Mouse (Mus musculus) adrenal gland, postnatal 25 days (tissue): Measurements from ENCODE around the gene 1700013F07Rik. TPM values are rescaled to one million over a fixed set of nuclear protein-coding genes. Genes with fewer than 3 reads are reported as not detected.
"Not testable (repeated sequence)": the region's sequence is repeated elsewhere in the genome, so short reads cannot be mapped to it uniquely, and the experiment has no call there.

Experiments
- DNase-seq: peaks from one replicate; pipeline ENCODE4 v3.0.0; 2021; ENCODE audit warnings: mixed read lengths
- total RNA-seq: library from RNA; stranded (reverse); gene quantifications from 2 replicates; pipeline ENCODE4 v1.2.3, GENCODE M21; 2021

The 1700013F07Rik gene
- total RNA-seq, 1 experiment from 2014 or later, result not detected

DNA sequence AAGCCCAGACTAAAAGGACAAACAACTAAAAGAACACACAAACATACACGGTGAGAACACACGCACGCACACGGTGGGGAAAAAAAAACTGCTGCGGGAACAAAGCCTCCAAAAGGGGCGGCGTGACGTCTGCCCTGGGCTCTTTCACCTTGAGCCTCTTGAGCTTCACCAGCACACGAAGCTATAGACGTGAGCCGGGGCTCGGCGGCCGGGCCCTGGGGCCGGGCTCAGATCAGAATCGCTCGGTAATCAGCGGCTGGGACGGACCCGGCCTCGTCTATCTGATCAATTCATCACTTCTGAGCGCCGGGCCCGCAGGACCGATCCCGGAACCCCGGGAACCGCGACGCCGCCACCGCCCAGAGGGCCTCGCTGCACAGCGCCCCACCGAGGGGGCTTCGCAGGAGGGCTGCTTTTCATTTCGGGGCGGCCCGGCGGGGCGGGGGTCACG, 20.2 kb downstream of the 1700013F07Rik start:
- DNase-seq, result peak; percentile 48

- peak; percentile 89 for DNase-seq
These were observed 20.8 kb downstream of the 1700013F07Rik start for GRCm38 (mm10) chr3:108554587-108555312.

- DNase-seq, result no peak
These were observed 23.9 kb downstream of the 1700013F07Rik start for GRCm38 (mm10) chr3:108557888-108558287.

DNA sequence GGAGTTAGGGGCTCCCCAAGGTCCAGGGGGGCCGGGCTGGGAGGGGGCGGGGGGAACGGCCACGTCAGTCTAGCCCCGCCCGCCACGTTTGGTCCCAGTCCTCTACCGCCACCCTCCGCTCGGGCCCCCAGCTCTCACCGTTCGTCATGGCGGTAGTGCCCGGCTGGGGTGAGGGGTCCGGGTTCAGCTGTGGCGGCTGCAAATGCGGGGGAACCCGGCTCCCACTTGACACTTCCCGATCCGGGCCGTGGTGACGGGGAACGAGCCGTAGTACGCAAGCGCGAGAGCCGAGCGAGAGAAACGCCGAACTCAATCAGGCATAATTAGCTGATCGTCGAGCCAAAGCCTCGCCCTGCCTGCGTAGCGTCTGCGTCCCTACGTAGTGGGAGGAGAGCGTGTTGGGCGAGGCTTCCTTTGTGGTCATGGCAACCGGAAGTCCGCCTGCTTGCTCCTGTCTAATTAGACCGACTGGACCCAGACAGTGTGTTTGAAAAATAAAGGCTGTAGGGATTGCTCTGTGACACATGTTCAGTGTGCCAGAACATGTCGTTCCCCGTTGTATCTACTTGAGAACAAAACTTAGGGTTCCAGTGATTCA, 28.3 kb downstream of the 1700013F07Rik start, which contains the start of gene Tmem167b:
TSS of gene Tmem167b (minus strand) at position 334 of the 598 bp plus-strand sequence.
- peak; percentile 91 for DNase-seq

DNA sequence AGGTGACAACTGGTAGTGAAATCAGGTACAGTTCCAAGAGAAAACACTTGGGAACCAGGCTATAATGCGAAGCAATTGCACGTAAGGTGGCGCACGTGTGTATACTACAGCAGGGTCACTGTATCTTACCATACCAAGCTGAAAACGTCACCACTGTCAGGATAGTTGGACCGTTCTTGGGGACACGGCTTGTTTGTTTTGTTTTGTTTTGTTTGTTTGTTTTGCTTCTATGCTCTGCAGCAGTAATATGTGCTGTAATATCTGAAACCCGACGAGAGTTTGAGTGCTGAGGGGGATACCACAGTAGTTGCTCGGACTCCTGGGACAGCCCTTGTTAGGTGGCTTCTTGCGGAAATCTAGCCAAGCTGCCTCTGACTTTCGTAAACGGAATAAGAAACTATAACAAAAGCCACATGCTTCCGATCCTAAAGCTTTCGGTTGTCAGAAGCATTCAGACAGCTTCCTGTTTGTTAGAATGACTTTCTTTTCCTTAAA, 28.9 kb downstream of the 1700013F07Rik start:
- DNase-seq, result no peak

GRCm38 (mm10) chr3:108563309-108563708, 29.4 kb downstream of the 1700013F07Rik start:
- DNase-seq, result peak; percentile 77

- no peak for DNase-seq
These were observed 34.3 kb downstream of the 1700013F07Rik start for GRCm38 (mm10) chr3:108567990-108568877.

DNA sequence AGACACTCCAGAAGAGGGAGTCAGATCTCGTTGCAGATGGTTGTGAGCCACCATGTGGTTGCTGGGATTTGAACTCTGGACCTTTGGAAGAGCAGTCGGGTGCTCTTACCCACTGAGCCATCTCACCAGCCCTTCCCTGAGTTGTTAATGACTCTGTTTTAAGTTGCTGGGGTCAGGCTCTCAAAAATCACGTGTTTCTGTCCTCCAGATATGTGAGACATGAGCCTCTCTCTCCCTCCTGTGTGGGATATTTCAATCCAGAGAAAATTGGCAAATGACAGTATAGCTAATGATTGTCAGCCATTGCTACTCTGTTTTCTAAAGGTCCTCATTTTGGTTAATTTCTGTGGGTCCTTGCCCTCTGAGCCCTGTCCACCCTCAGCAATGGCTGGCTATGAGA, 35.7 kb downstream of the 1700013F07Rik start:
- DNase-seq, result not testable (repeated sequence)

GRCm38 (mm10) chr3:108570813-108571212, 36.9 kb downstream of the 1700013F07Rik start:
- DNase-seq, result no peak

DNA sequence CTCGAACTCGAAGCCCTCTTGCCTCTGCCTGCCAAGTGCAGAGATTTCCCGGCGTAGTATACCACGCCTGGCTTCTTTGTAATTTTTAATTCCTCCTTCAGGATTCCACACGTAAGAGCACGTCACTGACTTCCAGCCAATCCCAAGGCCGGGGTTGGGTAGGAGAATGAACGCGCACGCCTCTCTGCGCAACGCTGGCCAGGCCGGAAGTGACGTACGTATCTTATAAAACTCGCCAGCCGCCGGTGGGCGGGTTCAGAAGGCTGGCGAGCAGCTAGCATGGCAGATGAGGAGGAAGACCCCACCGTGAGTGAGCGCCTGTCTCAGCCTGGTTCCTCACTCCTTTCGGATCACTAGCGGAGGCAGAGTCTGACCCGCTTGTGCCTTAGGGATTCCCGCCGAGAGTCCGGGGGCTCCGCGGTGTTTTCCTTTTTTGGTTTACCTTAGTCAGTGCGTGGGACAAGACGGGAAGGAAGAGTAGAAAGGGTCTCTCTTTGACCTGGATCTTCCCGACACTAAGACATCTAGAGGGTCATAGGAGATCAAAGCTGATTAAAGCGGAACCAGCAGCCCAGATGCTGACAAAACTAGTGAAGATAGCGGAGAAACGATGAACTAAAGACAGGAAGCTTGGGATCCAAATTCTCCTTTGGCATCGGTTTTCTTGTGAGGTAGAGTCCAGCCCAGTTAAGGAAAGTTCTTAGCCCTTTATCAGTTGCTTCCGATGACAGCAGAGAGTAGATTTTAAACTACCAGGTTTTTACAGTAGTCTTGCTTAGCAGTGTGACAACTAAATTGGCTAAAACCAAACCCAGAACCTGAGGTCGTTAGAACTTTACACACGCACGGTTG, 37.7 kb downstream of the 1700013F07Rik start, which contains the start of gene Taf13:
TSS of gene Taf13 (plus strand) at position 256 of the 852 bp plus-strand sequence.
- DNase-seq, result peak; percentile 96

- DNase-seq, result no peak
These were observed 38.5 kb downstream of the 1700013F07Rik start for GRCm38 (mm10) chr3:108572309-108573010.

DNA sequence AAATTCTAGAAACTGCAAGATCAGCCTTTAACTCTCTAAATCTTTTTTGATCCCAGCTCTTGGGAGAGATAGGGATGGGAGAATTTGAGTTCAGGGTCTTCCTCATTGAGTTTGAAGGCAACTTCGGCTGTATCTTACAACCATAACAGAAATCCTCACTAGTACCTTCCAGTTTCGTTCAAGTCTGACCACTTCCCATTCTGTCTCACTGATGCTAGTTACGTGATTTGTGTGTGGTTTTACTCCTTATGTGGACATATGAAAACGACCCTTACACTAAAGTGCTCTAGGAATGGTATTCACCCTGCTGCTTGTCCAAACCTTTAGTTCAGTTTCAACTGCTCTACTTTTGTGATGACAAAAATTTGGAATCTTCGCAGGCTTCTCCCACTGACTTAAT, 40.1 kb downstream of the 1700013F07Rik start:
- no peak for DNase-seq

DNA sequence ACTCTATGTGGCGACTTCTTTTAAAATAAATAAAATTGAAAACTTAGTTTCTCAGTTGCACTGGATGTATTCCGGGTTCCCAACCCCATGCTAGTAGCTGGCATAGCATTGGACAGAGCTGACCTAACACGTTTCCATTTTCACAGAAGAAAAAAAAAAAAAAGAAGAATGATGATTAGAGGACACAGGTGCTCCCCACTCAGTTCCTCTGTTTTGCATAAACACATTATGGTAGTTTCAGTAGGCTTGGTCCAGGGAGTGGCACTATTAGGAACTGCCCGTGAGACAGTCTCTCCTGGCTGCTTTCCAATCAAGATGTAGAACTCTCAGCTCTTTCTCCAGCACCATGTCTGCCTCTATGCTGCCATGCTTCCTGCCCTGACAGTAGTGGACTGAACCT, 50.6 kb downstream of the 1700013F07Rik start:
- DNase-seq, result no peak

GRCm38 (mm10) chr3:108588446-108588845, 54.5 kb downstream of the 1700013F07Rik start:
- no peak for DNase-seq

- peak; percentile 97 for DNase-seq
These were observed 57.0 kb downstream of the 1700013F07Rik start, which contains the start of gene Wdr47 for GRCm38 (mm10) chr3:108590786-108591529. Wdr47 (plus strand) TSS chr3:108591279.

GRCm38 (mm10) chr3:108591530-108592522, 57.9 kb downstream of the 1700013F07Rik start:
- no peak for DNase-seq
